Mouse (Mus musculus) left cerebral cortex, postnatal 4 days (tissue): ENCODE measurements around the gene Zmynd19. TPM values are rescaled to one million over a fixed set of nuclear protein-coding genes. Genes with fewer than 3 reads are reported as not detected.

Source experiments
- DNase-seq: peaks from one replicate; pipeline ENCODE4 v3.0.0-alpha.2; 2022
- intact Hi-C: fragments of 180-260 bp; cut with DNase I; formaldehyde crosslinking; loops from one replicate; pipeline ENCODE4 v1.15.1; 2025
- total RNA-seq, 2 experiments: library from RNA; stranded (reverse); gene quantifications; 2 replicates each; pipeline ENCODE4 v1.2.3; 2021

Gene Zmynd19
- total RNA-seq: 10 to 100 TPM; 66.4 to 72.3 TPM

- DNase-seq: peak; percentile 99
- intact Hi-C loops: no loop called here
Measured at GRCm38 (mm10) chr2:24949421-24950188, at the start of gene Zmynd19. Zmynd19 (plus strand) TSS chr2:24949792.

DNA sequence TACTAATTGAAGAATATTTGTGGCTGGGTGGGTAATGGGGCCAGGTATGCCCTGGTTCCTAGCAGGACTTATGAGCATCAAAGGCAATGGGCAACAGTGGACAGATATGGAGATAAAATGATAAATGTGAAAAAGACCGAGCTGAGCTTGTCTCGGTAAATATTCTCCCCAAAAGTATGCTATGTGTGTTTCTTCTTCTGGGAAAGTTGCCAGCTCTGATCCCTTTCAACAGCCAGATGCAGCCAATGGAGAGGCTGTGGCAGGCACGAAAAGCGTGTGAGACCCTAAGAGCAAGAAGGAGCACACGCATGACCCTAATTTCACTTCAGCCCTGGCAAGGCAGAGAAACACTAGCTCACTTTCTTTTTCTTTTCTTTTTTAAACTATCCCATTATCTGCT lies 48.5 kb upstream of the Zmynd19 start:
- DNase-seq: no peak
- intact Hi-C loops: loop anchor here (5.0 kb wide), 1 partner anchor 44 kb away; no protein-coding TSS in a partner anchor

DNA sequence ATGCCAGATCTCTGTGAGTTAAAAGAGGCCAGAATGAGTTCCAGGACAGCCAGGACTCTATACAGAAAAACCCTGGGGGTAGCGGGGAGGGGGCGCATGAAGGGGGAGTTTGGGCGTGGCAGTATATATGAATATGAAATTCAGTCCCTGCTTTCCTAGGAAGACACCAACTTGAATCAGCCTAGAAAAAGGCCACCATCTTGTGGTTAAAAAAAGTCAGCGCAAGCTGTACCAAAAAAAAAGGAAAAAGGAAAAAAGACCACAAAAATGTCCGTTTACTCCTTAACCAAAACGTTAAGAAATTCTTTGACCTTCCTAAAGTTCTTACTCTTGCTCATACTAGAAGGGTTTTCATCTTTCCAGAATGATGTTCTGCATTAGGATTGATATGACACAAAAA lies 46.6 kb upstream of the Zmynd19 start:
- no peak for DNase-seq
- intact Hi-C loops: loop anchor here (5.0 kb wide), 1 partner anchor 46 kb away; no protein-coding TSS in a partner anchor

DNA sequence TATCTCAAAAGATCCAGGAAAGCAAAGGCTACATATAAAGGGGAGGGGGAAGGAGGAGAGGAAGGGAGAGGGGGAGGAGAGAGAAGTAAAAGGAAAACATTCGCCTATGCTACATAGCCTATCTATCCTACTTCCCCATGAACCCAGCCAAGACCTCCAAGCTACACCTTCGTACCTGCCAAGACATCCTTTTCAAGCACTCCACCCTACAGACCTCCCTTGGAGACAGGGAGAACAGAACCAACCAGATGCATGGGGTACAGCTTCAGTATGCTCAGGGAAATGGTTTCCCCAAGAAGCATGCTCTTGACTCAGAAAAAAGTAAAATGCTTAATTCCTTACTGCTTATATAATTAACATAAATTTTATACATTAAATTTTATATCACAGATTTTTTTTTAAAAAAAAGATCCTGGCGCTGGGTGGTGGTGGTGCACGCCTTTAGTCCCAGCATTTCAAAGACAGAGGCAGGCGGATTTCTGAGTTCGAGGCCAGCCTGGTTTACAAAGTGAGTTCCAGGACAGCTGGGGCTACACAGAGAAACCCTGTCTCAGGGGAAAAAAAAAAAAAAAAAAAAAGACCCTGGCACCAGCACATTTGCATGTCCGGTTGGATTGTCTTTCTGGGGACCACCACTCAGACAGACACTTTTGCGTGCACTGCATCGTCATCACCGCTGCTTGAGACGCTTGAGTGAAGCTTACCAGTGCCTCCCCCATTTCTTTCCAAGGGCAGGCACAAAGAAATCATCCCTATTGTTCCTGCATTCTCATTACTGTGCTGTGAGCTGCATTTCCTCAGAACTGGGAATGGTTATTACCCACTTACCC lies 44.6 kb upstream of the Zmynd19 start:
- intact Hi-C loops: loop anchor here (5.0 kb wide), 1 partner anchor 48 kb away; no protein-coding TSS in a partner anchor
- no peak for DNase-seq

DNA sequence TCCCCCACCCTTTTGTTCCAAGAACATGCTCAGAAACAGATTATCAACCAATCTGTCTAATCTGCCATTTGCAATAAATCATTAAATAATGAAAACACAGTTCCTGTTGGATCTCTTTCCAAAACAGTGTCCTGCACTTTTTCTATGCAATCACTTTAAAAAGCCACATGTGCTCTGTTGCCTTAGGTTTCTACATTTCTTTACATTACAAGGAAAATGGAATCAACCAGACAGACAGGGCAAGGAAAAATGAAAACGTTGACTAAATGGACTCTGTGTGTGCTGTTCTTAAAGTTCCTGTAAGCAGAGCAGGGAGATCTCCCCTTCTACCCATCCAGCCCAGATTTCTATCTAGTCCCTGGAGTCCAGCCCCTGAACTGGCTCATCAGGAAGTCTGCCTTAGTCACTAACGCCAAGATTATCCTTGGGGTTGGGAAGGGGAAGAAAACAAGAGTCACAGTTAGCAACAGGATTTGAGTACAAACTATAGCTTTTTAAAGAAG lies 43.9 kb upstream of the Zmynd19 start:
- intact Hi-C loops: no loop called here
- DNase-seq: no peak

DNA sequence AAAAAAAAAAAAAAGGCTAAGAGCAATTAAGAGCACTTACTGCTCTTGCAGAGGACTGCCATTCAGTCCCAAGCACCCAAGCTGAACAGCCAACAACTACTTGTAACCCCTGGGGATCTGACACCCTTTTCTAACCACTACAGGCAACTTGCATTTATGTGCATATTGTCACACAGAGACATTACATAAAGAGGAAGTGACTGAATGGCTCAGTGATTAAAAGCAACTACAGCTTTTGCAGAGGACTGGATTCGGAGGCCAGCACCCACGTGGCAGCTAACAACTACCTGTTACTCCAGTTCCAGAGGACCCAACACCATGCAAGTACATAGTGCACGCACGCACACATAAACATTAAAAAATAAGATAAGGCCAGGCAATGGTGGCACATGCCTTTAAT lies 39.1 kb upstream of the Zmynd19 start:
- intact Hi-C loops: no loop called here
- DNase-seq: no peak

- intact Hi-C loops: no loop called here
- DNase-seq: no peak
Measured at GRCm38 (mm10) chr2:24912189-24912588, 37.4 kb upstream of the Zmynd19 start.

DNA sequence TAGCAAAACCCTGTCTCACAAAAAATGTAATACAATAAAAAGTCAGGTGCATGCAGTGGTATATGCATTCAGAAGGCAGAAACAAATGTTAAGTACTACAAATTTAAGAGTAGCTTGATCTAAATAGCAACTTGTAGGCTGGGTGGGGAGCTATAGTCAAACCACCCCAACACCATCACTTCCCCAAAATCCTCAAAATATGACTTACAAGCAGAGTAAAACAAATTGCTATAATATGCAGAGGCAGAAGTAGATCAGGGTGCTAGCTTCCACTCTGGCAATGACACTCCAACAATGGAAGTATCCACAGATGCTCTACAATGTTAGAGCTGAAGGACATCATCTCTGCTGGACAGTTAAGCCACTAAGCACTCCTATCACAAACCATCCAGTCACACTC lies 37.0 kb upstream of the Zmynd19 start:
- intact Hi-C loops: no loop called here
- no peak for DNase-seq

- intact Hi-C loops: no loop called here
- no peak for DNase-seq
Measured at GRCm38 (mm10) chr2:24914762-24915161, 34.8 kb upstream of the Zmynd19 start.

- intact Hi-C loops: no loop called here
- DNase-seq: peak; percentile 95
Measured at GRCm38 (mm10) chr2:24918930-24919838, 30.4 kb upstream of the Zmynd19 start, which contains the start of gene Ehmt1. Ehmt1 (minus strand) TSS chr2:24919614.

- no peak for DNase-seq
- intact Hi-C loops: no loop called here
Measured at GRCm38 (mm10) chr2:24919839-24920175, 29.8 kb upstream of the Zmynd19 start.

- intact Hi-C loops: no loop called here
- DNase-seq: no peak
Measured at GRCm38 (mm10) chr2:24923561-24923960, 26.0 kb upstream of the Zmynd19 start.

DNA sequence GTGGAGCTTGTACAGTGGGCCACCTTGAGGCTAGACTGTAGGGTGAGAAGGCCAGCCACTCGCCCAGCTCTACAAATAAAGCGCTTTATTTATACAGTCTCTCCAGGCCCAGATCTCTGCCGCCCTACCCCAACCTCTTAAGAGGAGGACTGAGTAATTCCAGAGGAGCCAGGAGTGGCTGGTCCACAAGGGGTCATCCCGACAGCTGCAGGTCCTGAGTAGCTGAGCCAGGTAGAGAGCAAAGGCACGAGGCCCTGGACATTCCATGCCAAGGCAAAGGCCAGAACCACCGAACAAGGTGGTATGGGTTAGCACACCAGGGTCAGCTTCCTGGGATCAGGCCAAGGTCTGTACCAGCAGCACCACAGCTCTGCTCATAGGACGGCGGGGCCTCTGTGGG lies 24.3 kb upstream of the Zmynd19 start:
- no peak for DNase-seq
- intact Hi-C loops: no loop called here

- DNase-seq: no peak
- intact Hi-C loops: no loop called here
Measured at GRCm38 (mm10) chr2:24926345-24926964, 23.1 kb upstream of the Zmynd19 start.

- intact Hi-C loops: no loop called here
- no peak for DNase-seq
Measured at GRCm38 (mm10) chr2:24926965-24927358, 22.6 kb upstream of the Zmynd19 start.

- intact Hi-C loops: no loop called here
Measured at GRCm38 (mm10) chr2:24927810-24928479, 21.6 kb upstream of the Zmynd19 start.

GRCm38 (mm10) chr2:24929119-24929518 lies 20.5 kb upstream of the Zmynd19 start:
- DNase-seq: no peak
- intact Hi-C loops: no loop called here

More at GRCm38 (mm10) chr2:24927810-24928479, 21.6 kb upstream of the Zmynd19 start:
- DNase-seq: peak; percentile 22

- intact Hi-C loops: no loop called here
- no peak for DNase-seq
Measured at GRCm38 (mm10) chr2:24929593-24929992, 20.0 kb upstream of the Zmynd19 start.

DNA sequence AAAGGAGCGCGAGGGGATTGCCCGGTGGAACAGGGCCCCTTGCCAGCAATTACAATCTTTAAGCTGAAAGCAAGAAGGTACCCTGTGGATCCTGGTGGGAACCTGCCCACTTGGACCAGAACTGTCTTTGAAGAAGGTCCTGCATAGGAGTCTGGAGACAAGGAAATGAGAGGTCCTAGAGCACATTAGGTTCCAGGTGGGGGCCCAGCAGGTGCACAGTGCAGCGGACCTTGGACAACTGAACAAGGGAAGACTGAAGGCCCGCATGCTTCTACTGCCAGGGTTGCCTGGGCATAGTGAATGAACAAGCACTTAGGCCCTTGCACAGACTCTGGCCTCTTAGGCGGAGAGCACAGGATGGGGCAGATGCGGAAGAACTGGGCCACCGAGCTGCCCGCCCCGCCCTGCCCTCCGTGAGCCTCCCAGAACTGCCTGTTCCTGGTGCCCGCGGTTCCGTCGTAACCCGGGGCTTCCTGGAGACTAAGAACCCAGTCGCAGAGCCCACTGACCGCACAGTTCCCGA lies 15.1 kb upstream of the Zmynd19 start:
- DNase-seq: no peak
- intact Hi-C loops: no loop called here
